Mouse (Mus musculus) heart, adult 2 months (tissue): ENCODE measurements around the gene Acot4.

Source experiments
- CTCF ChIP-seq: fragments of 200-600 bp; IDR thresholded peaks from 2 replicates; pipeline ENCODE4 v1.8.1; 2022; ENCODE audit warnings: antibody characterized with exemption, mild to moderate bottlenecking, moderate library complexity
- EP300 ChIP-seq: fragments of 200-500 bp; IDR thresholded peaks from 2 replicates; pipeline ENCODE4 v1.6.1; 2011; ENCODE audit warnings: low read depth, low read length, control low read depth; ENCODE audit not compliant: insufficient read depth
- POLR2A ChIP-seq: fragments of 200-500 bp; IDR thresholded peaks from 2 replicates; pipeline ENCODE4 v1.6.1; 2011; ENCODE audit warnings: mild to moderate bottlenecking, low read depth, low read length, control low read depth; ENCODE audit not compliant: insufficient read depth

DNA sequence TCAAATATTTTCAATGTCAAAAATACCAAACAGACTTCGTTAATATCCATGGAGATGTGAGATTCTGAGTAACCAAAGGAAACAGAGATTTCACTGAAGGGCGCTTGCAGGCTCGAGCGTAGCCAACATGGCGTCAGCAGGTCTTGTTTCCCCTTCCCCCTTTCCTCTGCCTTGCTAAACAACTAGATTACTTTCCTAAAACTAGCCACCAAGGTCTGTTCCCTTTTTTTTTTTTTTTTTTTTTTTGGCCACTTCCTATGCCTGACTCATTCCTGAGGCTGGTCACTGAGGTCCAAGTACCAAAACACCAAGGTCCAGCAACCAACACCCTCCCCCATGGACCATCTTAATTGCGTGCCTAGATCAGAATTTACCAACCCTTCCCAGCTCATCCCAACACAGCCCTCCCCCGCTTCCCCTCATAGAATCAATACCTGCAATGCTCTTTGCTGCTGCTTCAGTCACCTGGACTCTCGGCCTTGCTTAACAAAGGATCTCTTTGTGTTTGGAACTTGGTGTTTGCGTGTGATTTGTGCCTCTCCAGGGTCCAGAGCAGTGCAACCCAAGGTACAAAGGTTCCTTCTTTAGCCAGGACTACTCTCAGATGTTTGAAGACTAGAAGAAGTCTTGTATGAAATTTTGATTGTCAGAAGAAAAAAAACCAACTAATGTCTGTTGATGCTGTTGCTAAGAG, 15.0 kb upstream of the Acot4 start:
- TF ChIP-seq CTCF (no peak), POLR2A (no peak), EP300 (no peak)
